8 mouse cellular contexts compared by ENCODE assay signal in genomic region chrX:12151269-12151995, GRCm38 (mm10). TPM values are rescaled to one million over a fixed set of nuclear protein-coding genes. Genes with fewer than 3 reads are reported as not detected.
DNase-seq lines count a peak whose midpoint lies in the region; ATAC-seq and TF ChIP-seq lines count a peak whose summit lies in the region.

No protein-coding gene starts in this region.

- H3K9ac ChIP-seq in lung, embryonic 15.5 days, result 0 out of 2 replicates have a peak overlapping the region, but pooled peaks have one; percentile 4
- H3K9ac ChIP-seq in liver, adult 2 months (ENCODE audit: low read depth, low read length), result peak overlapping the region; percentile 3; the same call in 1 of the 2 replicates

- ATAC-seq in lung, embryonic 15.5 days (ENCODE audit: borderline replicate concordance, extremely low read depth, low FRiP score, low TSS enrichment), result peak; percentile 24; the same call in 1 of the 2 replicates
- 0 out of 2 replicates have a peak, but pooled peaks have one; percentile 14 for ATAC-seq in granulocyte monocyte progenitor cell, adult 5-6 weeks (replicated peaks; ENCODE audit: poor library complexity, severe bottlenecking)

- H3K4me1 ChIP-seq in lung, embryonic 15.5 days, result peaks cover 35% of the 10 kb centered on the region
- no peaks in the 10 kb centered on the region for H3K4me1 ChIP-seq in lung, adult 2 months (ENCODE audit: control insufficient read depth, insufficient read depth, low read length)
- H3K4me1 ChIP-seq in brown adipose tissue, adult 24 weeks (ENCODE audit: control insufficient read depth, insufficient read depth, insufficient read length, low read length), result peaks cover 2% of the 10 kb centered on the region; the same call in 1 of the 2 replicates
- 0 out of 2 replicates have a peak, but pooled peaks cover 1% of the 10 kb centered on the region for H3K4me1 ChIP-seq in liver, adult 2 months (ENCODE audit: control insufficient read depth, insufficient read depth, low read length)

- no peaks in the 10 kb centered on the region for H3K36me3 ChIP-seq in lung, embryonic 15.5 days
- no peaks in the 10 kb centered on the region for H3K36me3 ChIP-seq in liver, adult 2 months (ENCODE audit: control insufficient read depth, insufficient read depth, low read length)

- H3K79me2 ChIP-seq in liver, adult 2 months (ENCODE audit: control insufficient read depth, insufficient read depth, low read length), result no peaks in the 10 kb centered on the region

- H3K4me3 ChIP-seq in lung, embryonic 15.5 days, result peak overlapping the region; percentile 28
- no peak overlapping the region for H3K4me3 ChIP-seq in lung, adult 2 months (replicated peaks; ENCODE audit: extremely low read depth, low read depth, low read length)
- peak overlapping the region; percentile 27 for H3K4me3 ChIP-seq in brown adipose tissue, adult 24 weeks (ENCODE audit: insufficient read depth, low read depth, low read length)
- peak overlapping the region; percentile 23; the same call in 1 of the 2 replicates for H3K4me3 ChIP-seq in liver, adult 2 months (ENCODE audit: insufficient read depth, low read depth, low read length)

- 7% methylated on average over 43 of the region's 43 CpGs for WGBS in lung, embryonic 15.5 days
- 26% methylated on average over 43 of the region's 43 CpGs for WGBS in lung, adult 2 months
- 26% methylated on average over 43 of the region's 43 CpGs for WGBS in liver, adult 2 months

- H3K27ac ChIP-seq in lung, embryonic 15.5 days, result no peak overlapping the region
- H3K27ac ChIP-seq in brown adipose tissue, adult 24 weeks (replicated peaks; ENCODE audit: low read depth, low read length), result no peak overlapping the region
- no peak overlapping the region for H3K27ac ChIP-seq in liver, adult 2 months (replicated peaks; ENCODE audit: insufficient read depth, low read depth, low read length)

- no peak for TF ChIP-seq CTCF in lung, adult 2 months (IDR thresholded peaks at IDR 0.05; ENCODE audit: insufficient read depth, low read length)
- no peak for TF ChIP-seq CTCF in liver, adult 2 months (IDR thresholded peaks at IDR 0.05; ENCODE audit: low read depth, low read length)

- DNase-seq in lung, adult 2 months, result no peak
- no peak for DNase-seq in liver, adult 2 months (ENCODE audit: extremely low read depth, low read depth, low spot score)
- peak; percentile 67 for DNase-seq in right cerebral cortex, postnatal 14 days
- no peak for DNase-seq in gastrocnemius, postnatal 10 days
- DNase-seq in urinary bladder, postnatal 10 days (ENCODE audit: low spot score), result no peak

- no peaks in the 10 kb centered on the region for H3K9me3 ChIP-seq in lung, embryonic 15.5 days

- TF ChIP-seq POLR2A in lung, adult 2 months (IDR thresholded peaks at IDR 0.05; ENCODE audit: borderline replicate concordance, extremely low read depth, low read depth, low read length), result no peak
- TF ChIP-seq POLR2A in liver, adult 2 months (IDR thresholded peaks at IDR 0.05; ENCODE audit: extremely low read depth, insufficient read depth, low read length), result no peak

- peak overlapping the region; percentile 56 for H3K4me2 ChIP-seq in lung, embryonic 15.5 days

- peaks cover 57% of the 10 kb centered on the region for H3K27me3 ChIP-seq in lung, embryonic 15.5 days
- no peaks in the 10 kb centered on the region for H3K27me3 ChIP-seq in liver, adult 2 months (ENCODE audit: control insufficient read depth, insufficient read depth, low read length)

RNA-seq across cellular contexts. Expression of gene Bcor, which starts 8.7 kb away (rescaled TPM):
- polyA plus RNA-seq in lung, embryonic 15.5 days (2015; fragmentation: Nextera tagmentation; extraction: Ambion mirVana), result 20.1 and 20.8 TPM in 2 replicates
- 12.7 and 15.8 TPM in 2 replicates for polyA plus RNA-seq in lung, adult 2 months (2012; rRNA removed)
- 6.7 and 7.2 TPM in 2 replicates for polyA plus RNA-seq in brown adipose tissue, adult 24 weeks (2012; ENCODE audit: insufficient read depth, insufficient read length, missing spikeins)
- total RNA-seq in granulocyte monocyte progenitor cell, adult 5-6 weeks (2014; fragmentation: Nextera tagmentation), result 36.0 and 55.0 TPM in 2 replicates
- 30.6 and 32.7 TPM in 2 replicates for total RNA-seq in granulocyte monocyte progenitor cell, adult 5-6 weeks (2017)
- total RNA-seq in liver, adult 2 months (2014; rRNA removed), result 2.8 and 4.9 TPM in 2 replicates
- 5.6 and 6.6 TPM in 2 replicates for polyA plus RNA-seq in liver, adult 2 months (2012; rRNA removed)
- 10 to 100 TPM; 20.6 to 28.0 TPM for total RNA-seq in gastrocnemius, postnatal 10 days (2021)
